Mouse (Mus musculus) left cerebral cortex, postnatal 4 days (tissue): ENCODE results near the gene Ybx2. TPM values are rescaled to one million over a fixed set of nuclear protein-coding genes. Genes with fewer than 3 reads are reported as not detected.

Experiments
- DNase-seq: peaks from one replicate; pipeline ENCODE4 v3.0.0-alpha.2; 2022
- intact Hi-C: fragments of 180-260 bp; cut with DNase I; formaldehyde crosslinking; loops from one replicate; pipeline ENCODE4 v1.15.1; 2025
- microRNA-seq: library from miRNA; unstranded; fragments of <30 nt; microRNA quantifications from one replicate; pipeline ENCODE4 v1.2.0, GENCODE M21; 2022
- total RNA-seq, 2 experiments: library from RNA; stranded (reverse); gene quantifications; 2 replicates each; pipeline ENCODE4 v1.2.3; 2021

Ybx2 gene
- total RNA-seq, 2 experiments from 2014 or later = 16.1 to 23.5 TPM

DNA sequence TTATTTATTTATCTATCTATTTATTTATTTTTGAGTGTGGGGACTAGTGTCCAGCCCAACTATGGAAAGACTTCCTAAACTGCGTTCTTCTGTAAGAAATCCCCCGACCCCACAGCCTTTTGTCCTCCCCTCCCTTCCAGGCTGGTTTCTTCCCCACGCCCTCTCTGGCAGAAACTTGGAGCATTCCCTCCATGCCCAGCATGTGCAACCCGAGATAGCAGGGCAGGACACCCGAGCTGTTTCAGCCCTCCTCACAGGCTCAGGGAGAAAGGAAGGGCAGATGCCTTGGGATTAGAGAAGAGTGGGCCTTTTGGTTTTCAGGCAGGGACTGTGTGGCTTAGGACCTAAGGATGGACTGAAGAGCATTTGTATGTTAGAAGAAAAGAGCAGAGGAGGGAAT, 47.3 kb downstream of the Ybx2 start:
- intact Hi-C loops = loop anchor here (10.0 kb wide), 1 partner anchor 48 kb away; the partner anchor contains the start of gene Ybx2

GRCm38 (mm10) chr11:69983377-69983776, 47.8 kb downstream of the Ybx2 start:
- DNase-seq = no peak
- intact Hi-C loops = loop anchor here (10.0 kb wide), 1 partner anchor 49 kb away; the partner anchor contains the start of gene Ybx2

More for the DNA sequence above, 47.3 kb downstream of the Ybx2 start:
- no peak for DNase-seq

- intact Hi-C loops = loop anchor here (10.0 kb wide), 1 partner anchor 50 kb away; the partner anchor contains the start of gene Ybx2
- DNase-seq = no peak
Measured at GRCm38 (mm10) chr11:69984431-69984830, 48.8 kb downstream of the Ybx2 start.

- intact Hi-C loops = loop anchor here (10.0 kb wide), 1 partner anchor 55 kb away; the partner anchor contains the start of gene Ybx2
- no peak for DNase-seq
Measured at GRCm38 (mm10) chr11:69989949-69990348, 54.4 kb downstream of the Ybx2 start.

Small RNA genes lying within 50 kb of the gene (microRNA-seq; reads per million reads assigned to microRNA genes)
- not detected for gene Gm44349

Other genes starting within 250 kb of the Ybx2 start
- 1 to 10 TPM; 6.4 to 8.7 TPM for gene Tnfsf12, start 239.9 kb upstream of the Ybx2 start, total RNA-seq
- gene Tnfsfm13, start 239.7 kb upstream of the Ybx2 start, total RNA-seq = under 1 TPM; 0.30 to 0.97 TPM
- 10 to 100 TPM; 49.6 to 54.6 TPM for gene Polr2a, start 177.2 kb upstream of the Ybx2 start, total RNA-seq
- gene Slc35g3, start 173.8 kb upstream of the Ybx2 start, total RNA-seq = not detected
- 10 to 100 TPM; 47.9 to 52.5 TPM for gene Zbtb4, start 169.9 kb upstream of the Ybx2 start, total RNA-seq
- gene Chrnb1, start 139.9 kb upstream of the Ybx2 start, total RNA-seq = 1 to 10 TPM in 1 of 2 experiments, under 1 TPM in 1; 0.48 to 1.5 TPM
- gene Fgf11, start 133.9 kb upstream of the Ybx2 start, total RNA-seq = 10 to 100 TPM; 25.2 to 29.6 TPM
- not detected for gene Tmem102, start 130.2 kb upstream of the Ybx2 start, total RNA-seq
- not detected for gene Gm39566, start 120.5 kb upstream of the Ybx2 start, total RNA-seq
- gene Spem2, start 117.3 kb upstream of the Ybx2 start, total RNA-seq = not detected
- 1 to 10 TPM in 1 of 2 experiments, under 1 TPM in 1; 0.93 to 1.1 TPM for gene Spem1, start 113.6 kb upstream of the Ybx2 start, total RNA-seq
- gene Nlgn2, start 98.0 kb upstream of the Ybx2 start, total RNA-seq = 100 to 1,000 TPM; 237 to 257 TPM
- gene Tmem256, start 97.3 kb upstream of the Ybx2 start, total RNA-seq = 100 to 1,000 TPM; 140 to 155 TPM
- gene Plscr3, start 89.4 kb upstream of the Ybx2 start, total RNA-seq = 10 to 100 TPM; 46.2 to 52.1 TPM
- not detected for gene Tnk1, start 77.1 kb upstream of the Ybx2 start, total RNA-seq
- gene Tmem95, start 57.8 kb upstream of the Ybx2 start, total RNA-seq = not detected
- 1 to 10 TPM in 1 of 2 experiments, under 1 TPM in 1; 0.38 to 1.0 TPM for gene Kctd11, start 54.4 kb upstream of the Ybx2 start, total RNA-seq
- gene Acap1, start 40.3 kb upstream of the Ybx2 start, total RNA-seq = under 1 TPM; 0.50 to 0.72 TPM
- 10 to 100 TPM in 1 of 2 experiments, 1 to 10 TPM in 1; 8.3 to 10.7 TPM for gene 2810408A11Rik, start 34.8 kb upstream of the Ybx2 start, total RNA-seq
- gene Neurl4, start 34.7 kb upstream of the Ybx2 start, total RNA-seq = 100 to 1,000 TPM; 157 to 165 TPM
- 10 to 100 TPM; 37.8 to 38.3 TPM for gene Gps2, start 21.9 kb upstream of the Ybx2 start, total RNA-seq
- 100 to 1,000 TPM; 539 to 555 TPM for gene Eif5a, start 13.8 kb upstream of the Ybx2 start, total RNA-seq
- 1 to 10 TPM; 1.7 to 3.2 TPM for gene Slc2a4, start 12.4 kb downstream of the Ybx2 start, total RNA-seq
- not detected for gene Cldn7, start 29.0 kb downstream of the Ybx2 start, total RNA-seq
- 100 to 1,000 TPM in 1 of 2 experiments, 10 to 100 TPM in 1; 89.3 to 102 TPM for gene Ctdnep1, start 45.4 kb downstream of the Ybx2 start, total RNA-seq
- 100 to 1,000 TPM; 112 to 116 TPM for gene Elp5, start 46.7 kb downstream of the Ybx2 start, total RNA-seq
- gene Gabarap, start 55.3 kb downstream of the Ybx2 start, total RNA-seq = 100 to 1,000 TPM; 303 to 307 TPM
- 10 to 100 TPM; 46.2 to 48.7 TPM for gene Phf23, start 60.0 kb downstream of the Ybx2 start, total RNA-seq
- gene Dvl2, start 64.8 kb downstream of the Ybx2 start, total RNA-seq = 10 to 100 TPM; 38.8 to 40.1 TPM
- 10 to 100 TPM; 44.8 to 45.0 TPM for gene Acadvl, start 79.6 kb downstream of the Ybx2 start, total RNA-seq
- 100 to 1,000 TPM; 496 to 497 TPM for gene Dlg4, start 81.1 kb downstream of the Ybx2 start, total RNA-seq
- gene Asgr1, start 118.3 kb downstream of the Ybx2 start, total RNA-seq = 1 to 10 TPM; 3.7 to 3.9 TPM
- not detected for gene Asgr2, start 156.8 kb downstream of the Ybx2 start, total RNA-seq
- under 1 TPM; 0.30 to 0.95 TPM for gene Mgl2, start 194.5 kb downstream of the Ybx2 start, total RNA-seq
- 1 to 10 TPM; 1.3 to 2.9 TPM for gene Clec10a, start 220.4 kb downstream of the Ybx2 start, total RNA-seq